Mouse (Mus musculus) ovary, postnatal 36 days (tissue): ENCODE measurements around the gene Cdc5l.
"Not testable (repeated sequence)": the region's sequence is repeated elsewhere in the genome, so short reads cannot be mapped to it uniquely, and the experiment has no call there.

ENCODE experiments used
- DNase-seq: peaks from one replicate; pipeline ENCODE4 v3.0.0; 2022; ENCODE audit warnings: low spot score, mixed read lengths

Cdc5l gene

DNA sequence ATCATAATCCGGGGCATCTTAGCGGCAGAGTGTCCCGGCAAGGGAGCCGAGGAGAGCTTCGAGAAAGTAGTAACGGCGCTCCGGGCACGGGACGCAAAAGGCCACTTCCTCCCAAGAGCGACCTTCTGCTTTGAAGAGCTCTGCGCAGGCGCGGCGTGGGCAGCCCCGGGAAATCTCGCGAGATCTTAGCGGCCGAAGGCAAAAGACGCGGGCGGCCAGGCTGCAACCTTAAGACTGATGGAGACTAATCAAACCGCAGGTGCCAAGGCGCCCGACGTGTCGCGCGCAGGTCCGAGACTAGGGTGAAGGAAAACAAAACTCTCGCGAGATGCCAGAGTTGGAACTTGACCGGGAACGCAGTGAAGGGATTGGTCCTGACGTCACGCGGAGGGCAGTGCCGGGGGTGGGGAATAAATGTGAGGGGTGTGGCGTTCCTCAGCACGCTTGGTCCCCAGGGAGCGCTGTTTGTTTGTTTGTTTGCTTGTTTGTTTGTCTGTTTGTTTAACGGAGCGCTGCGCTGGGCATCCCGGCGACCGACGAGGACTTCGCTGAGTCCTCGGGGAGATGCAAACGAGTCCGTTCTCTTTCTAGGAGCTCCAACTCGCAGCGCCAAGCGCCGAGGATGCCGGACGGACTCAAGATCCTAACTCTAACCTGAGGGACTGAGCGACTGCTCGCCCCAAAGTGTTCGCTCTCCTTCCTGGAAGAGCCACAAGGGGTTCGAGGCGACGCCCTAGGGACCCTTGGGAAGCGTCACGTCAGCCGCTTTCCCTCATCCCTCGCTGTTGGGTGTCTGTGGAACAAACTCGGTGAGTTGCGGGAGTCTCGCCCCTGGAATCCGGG, at the start of gene Cdc5l:
Cdc5l (minus strand) TSS at position 319 of the 843 bp plus-strand sequence.
- DNase-seq, result peak; percentile 95

DNA sequence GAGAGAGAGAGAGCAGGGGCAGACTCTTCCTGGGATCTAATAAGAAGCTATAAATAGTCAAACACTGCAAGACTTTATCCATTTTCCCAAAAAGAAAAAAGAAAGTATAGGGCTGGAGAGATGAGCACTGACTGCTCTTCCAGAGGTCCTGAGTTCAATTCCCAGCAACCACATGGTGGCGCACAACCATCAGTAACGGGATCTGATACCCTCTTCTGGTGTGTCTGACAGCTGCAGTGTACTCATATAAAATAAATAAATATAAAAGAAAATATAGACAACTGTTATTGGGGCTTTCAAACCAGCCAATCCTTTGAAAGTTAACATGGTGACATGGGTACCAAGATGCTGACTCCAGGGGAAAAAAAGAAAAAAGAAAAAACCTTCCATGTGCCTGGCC, 46.9 kb upstream of the Cdc5l start:
- DNase-seq, result no peak

DNA sequence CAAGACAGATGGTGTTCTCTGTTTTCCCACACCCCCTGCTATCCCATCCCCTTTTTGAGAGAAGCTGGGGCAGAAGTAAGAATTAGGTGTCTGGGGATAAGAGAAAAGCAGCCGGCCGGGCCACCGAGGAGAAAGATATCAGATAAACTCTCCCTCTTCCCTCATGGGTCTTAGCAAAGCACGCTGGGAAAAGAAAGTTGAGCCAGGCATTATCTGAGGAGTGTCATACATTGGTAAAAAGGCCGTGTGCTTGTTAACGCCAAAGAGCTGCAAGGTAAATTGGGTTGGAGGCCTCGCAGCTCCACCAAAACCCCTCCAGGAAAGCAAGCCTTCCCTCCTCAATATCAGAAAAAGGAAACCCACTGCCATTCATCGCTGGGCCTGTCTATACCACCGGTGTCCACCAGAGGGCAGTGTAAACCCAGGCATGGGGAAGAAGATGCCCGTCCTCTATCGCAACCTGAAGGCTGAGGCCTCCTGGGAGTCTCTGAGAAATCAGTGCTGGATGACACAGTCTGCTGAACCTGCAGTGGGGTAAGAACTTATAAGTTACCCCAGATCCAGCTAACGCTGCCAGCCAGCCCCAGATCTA, 44.8 kb upstream of the Cdc5l start:
- peak; percentile 77 for DNase-seq

DNA sequence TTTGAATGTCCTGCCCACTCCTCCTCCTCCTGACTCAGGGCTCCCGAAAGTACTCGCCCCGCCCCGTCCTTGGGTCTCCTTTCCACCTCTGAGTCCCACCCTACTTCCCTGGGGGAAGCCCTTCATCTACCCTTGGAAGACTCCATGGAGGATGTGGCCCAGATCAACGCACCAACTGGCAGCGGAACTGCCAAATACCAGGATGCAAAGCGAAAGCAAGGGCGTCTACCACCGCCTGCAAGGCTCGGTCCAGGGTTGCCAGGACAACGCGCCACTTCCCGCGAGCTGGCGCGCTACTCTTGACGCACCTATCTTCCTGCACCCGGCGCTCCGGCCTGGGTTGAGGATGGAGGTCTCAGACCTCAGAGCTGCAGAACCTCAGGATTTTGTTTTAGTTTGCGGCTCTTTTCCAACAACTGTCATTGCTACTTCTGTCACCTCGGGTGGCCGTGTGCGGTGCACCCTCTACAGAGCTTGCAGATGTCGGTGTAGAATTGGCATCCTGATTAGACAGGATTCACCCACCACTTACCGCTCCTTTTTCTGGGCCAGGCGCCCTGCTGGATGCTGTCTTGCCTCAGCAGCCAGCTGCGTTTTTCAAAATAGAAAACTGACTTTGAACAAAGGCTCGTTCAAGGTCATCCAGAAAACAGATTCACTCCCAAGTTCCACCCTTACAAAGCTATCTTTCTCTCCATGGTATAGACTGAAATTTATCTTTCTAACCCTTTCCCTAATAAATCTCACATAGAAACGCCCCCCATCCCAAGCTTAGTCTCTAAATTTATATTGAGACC, 41.3 kb upstream of the Cdc5l start, which contains the start of gene Spats1:
Spats1 (minus strand) TSS at position 747 of the 797 bp plus-strand sequence.
- peak; percentile 62 for DNase-seq

DNA sequence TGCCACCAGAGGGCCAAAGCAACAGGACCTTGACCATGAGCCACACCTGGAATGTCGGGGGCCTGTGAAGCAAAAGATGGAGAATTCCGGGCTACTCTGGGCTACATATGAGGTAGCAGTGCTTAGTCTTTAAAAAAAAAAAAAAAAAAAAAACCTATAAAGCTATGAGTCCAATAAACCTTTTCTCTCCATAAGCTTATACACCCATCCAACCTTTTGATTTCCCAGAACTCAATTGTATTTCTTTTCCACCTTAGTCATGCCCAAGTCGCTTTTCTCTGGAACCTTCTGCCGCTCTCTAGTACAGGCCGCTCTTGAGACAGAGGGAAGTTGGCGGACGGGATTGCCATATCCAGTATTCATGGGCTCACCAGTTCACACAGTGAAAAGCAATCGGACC, 40.6 kb upstream of the Cdc5l start:
- DNase-seq, result no peak

DNA sequence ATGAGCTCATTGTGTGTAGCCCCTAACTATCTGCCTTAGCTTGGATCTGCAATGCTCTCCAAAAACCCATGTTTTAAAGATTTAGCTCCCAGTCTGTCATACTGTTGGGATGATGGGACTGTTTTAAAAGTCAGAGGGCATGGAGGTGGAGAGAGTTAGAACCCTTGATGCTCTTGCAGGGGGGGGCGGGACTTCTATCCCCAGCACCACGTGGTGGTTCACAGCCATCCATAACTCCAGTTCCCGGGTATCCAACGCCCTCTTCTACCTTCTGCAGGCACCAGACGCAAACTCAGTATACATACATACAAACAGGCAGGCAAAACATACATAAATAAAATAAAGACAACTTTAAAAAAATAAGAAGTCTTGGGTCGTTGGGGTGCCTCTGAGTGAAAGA, 40.1 kb upstream of the Cdc5l start:
- DNase-seq, result no peak

DNA sequence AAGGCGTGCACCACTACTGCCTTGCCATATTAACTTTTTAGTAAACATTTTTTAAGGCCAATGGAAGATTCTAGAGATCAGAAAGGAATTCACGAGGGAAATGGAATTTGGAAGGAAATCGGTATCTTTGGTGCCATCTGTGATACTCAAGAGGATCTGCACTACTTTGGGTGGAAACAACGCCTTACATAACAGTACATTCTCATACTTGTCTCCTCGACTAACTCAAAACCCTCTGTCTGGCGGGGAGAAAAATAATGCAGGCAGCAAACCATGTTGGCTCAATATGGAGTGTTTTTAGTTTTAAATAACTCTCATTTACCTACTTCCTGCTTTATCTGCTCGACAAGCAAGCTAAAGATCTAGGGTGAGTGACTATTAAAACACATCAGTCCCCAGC, 37.2 kb upstream of the Cdc5l start:
- no peak for DNase-seq

DNA sequence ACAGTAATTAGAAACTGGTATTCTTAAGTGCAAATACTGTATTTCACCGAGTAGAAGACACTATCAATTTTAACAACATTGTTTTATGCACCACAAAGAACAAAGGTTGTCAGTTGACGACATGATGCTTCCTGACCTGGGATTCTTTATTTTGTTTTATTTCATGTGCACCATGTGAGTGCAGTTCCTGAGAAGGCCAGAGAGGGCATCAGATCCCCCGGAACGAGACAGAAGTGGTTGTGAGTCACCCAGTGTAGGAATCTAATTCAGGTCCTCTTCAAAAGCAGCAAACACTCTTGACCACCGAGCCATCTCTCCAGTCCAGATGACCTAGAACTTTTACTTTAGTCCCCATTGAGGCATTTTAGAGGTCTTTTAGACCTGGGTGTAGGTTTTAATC, 34.8 kb upstream of the Cdc5l start:
- DNase-seq, result no peak

DNA sequence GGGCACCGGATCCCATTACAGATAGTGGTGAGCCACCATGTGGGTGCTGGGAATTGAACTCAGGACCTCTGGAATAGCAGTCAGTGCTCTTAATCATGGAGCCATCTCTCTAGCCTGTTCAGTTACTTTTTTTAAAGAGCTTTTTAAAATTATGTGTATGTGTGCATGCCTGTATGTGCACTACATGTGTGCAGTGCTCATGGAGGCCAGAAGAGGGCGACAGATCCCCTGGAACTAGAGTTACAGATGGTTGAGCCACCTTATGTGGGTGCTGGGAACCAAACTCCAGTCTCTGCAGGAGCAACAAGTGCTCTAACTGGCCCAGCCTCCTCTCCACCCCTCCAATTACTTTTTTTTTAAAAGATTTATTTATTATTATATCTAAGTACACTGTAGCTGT, 33.2 kb upstream of the Cdc5l start:
- DNase-seq, result no peak

DNA sequence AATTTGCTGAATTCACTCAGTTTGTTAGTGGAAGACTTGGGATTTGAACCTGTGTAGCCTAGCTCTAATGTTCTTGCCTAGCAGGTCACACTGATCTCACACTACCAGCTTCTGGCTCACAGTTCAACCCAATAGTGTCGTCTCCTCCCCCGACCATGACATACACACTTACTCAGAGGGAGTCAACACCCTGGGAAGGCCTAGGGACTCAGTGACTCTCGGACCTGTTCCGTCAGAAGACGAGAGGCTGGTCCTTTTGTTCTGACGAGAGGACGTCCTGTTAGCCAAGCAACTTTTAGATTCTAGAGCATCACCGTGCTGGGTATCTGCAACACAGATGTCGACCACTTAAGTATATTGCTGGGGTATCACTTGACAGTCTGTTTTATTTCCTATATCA, 30.7 kb upstream of the Cdc5l start:
- DNase-seq, result no peak

DNA sequence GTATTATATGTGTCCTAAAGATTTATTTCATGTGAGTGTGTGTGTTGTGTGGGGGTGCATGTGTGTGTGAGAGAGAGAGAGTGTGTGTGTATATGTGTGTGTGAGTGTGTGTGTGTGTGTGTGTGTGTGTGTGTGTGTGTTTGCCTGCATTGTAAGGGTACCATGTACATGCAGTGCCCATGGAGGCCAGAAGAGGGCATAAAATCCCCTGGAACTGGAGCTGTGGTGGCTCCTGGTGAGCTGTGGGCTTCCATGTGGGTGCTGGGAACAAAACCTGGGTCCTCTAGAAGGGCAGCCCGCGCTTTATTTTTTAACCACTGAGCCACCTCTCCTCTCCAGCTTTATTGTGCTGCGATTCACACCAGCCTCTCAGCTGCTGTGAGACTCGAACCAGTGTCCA, 29.0 kb upstream of the Cdc5l start:
- no peak for DNase-seq

DNA sequence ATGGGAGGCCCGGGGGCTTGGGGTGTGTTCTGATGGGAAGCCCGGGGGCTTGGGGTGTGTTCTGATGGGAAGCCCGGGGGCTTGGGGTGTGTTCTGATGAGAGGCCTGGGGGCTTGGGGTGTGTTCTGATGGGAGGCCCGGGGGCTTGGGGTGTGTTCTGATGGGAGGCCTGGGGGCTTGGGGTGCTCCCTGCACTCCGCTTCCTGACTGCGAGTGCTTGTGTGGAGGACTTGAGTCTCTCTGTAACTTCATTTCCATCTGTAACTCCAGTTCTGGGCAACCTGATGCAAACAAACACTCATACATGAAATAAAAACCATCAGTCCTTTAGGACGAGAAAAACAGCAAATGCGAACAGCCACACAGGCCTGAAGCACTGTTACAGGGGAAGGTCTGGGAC, 25.5 kb upstream of the Cdc5l start:
- no peak for DNase-seq

DNA sequence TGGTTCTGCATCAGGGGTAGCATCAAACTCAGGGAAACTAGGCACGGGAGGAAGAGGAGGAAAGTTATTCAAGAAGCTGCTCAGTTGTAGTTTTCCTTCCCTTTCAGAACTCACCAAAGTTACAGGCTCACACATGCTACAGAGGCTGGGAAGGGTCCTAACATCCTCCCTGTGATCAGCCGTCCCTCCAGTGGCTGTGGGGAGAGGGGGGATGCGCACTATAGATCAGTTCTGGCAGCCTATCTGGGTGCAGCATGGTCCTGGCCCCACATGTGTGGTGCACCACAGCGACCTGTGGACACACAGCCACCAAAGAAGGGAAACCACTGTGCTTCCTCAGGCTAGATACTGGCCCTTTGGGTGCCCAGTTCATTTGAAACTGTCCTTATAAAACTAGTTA, 25.0 kb upstream of the Cdc5l start:
- no peak for DNase-seq

DNA sequence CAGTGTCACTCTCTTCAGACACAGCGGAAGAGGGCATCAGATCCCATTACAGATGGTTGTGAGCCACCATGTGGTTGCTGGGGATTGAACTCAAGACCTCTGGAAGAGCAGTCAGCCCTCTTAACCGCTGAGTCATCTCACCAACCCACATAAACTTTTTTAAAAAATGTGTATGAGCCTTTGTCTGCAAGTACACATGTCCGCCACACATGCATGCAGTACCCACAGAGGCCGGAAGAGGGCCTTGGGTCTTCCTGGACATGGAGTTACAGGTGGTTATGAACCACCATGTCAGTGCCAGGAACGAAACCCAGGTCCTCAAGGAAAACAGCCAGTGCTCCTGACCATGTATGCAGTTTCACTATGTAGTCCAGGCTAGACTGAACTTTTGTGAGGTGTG, 23.9 kb upstream of the Cdc5l start:
- no peak for DNase-seq

DNA sequence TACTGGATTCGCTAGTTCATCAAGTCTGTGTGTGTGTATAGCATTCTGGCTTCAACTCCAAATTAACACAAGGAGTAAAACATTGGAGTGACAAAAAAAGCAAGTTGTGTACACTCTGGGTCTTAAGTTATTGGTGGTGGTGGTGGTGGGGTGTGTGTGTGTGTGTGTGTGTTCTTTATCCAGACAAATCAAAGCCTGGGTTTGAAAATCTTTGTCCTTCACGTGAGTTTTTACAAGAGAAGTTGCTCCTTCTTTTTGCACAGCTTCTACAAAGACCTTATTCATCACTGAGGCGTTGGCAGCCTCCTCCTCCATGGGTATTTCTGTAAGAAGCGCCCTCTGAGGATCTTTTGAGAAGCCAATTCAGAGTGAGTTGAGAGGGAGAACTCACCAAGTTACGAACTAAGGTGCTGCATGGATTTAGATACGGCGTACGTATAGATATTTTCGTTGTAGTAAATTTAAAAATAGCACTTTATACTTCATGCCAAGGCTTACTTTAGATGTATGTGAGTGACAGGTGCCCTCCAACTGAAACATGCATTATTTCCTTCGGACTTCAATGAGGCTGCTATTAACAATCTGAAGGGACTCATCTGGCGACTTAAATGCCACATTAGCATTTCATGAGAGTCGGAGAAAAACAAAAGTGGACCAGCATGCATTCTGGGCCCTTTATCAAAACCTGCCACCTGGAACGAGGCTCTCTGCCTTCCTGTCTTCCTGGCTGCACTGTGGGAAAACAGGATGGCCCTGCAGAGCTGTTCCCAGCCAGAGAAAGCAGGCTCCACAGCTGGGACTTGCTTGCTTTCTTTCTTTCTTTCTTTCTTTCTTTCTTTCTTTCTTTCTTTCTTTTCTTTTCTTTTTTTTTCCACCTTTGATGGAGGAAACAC, 23.0 kb upstream of the Cdc5l start:
- no peak for DNase-seq

DNA sequence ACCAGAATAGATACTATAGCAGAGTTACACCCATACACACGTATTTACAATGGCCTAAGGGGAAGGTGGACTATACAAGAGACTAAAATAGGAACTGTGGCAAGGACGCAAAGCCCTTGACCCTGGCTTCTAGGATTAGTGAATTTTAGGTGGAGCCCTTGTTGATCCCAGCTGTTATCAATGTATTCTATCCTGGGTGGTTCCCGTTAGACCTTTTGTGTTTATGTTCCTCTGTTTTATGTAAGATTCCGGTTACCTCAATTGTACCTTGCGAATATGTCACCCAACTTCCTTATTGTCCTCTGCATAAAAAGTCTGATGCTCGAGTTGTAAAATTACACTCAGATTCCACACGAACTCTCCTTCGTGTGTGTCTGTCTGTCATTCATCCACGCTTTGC, 22.2 kb upstream of the Cdc5l start:
- DNase-seq, result not testable (repeated sequence)

DNA sequence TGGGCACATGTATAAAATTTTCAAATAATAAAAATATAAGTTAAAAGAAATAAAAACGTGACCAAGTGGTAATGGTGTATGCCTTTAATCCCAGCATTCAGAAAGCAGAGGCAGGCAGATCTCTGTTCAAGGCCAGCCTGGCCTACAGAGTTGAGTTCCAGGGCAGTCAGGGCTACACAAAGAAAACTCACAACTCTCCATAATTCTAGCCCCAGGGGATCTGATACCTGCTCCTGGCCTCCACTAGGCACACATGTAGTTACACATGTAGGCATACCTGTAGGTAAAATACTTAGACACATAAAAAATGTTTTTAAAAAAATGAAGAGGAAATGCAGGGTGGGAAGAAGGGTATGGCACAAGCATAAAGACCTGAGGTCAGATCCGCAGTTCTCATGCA, 21.3 kb upstream of the Cdc5l start:
- no peak for DNase-seq

DNA sequence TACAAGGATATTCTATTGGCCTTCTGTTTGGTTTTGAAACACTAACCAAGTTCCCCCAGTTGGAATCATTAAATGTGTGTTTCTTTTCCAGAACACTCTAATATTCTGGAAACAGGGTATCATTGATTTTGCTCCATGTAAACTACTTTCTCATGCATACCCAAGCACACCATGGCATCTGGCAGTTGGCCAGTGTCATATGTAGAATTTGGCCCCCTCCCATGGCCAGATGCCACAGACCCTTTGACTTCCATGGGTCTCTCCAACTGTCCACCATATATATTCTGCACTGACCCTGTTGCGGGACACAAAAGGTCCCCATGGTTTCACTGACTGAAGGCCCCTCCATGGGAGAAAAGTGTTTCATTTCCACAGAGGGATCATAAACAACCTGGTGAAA, 18.7 kb upstream of the Cdc5l start:
- DNase-seq, result no peak

DNA sequence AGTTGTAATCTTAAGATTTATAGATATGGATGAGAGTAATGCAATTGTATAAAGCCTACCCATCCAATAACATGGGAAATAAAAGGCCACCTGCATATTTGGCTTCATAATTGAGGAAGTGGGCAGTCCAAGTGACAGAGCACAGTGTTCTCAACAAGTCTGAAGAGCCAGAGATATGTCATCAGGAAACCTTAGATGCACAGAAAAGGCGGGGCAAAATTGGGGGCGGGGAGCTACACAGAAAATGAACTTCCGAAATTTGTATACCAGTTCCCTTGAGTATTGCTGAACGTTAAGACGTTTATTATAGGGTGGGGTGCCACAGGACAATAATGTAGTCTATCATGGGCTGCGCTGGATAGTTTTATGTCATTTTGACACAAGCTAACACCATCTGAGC, 16.6 kb upstream of the Cdc5l start:
- no peak for DNase-seq

DNA sequence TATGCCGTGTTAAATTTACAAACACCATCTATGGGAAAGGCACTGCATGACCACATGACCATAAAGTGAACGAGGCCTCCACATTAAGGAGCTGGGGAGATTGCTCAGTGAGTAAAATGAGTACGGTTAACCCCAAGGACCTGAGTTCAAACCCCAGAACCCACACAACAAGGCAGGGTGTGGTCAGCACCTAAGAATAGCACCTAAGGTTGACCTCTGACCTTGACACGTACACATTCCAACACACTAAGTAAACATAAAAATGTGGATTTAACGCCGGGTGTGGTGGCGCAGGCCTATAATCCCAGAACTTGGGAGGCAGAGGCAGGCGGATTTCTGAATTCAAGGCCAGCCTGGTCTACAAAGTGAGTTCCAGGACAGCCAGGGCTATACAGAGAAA, 16.0 kb upstream of the Cdc5l start:
- DNase-seq, result no peak

DNA sequence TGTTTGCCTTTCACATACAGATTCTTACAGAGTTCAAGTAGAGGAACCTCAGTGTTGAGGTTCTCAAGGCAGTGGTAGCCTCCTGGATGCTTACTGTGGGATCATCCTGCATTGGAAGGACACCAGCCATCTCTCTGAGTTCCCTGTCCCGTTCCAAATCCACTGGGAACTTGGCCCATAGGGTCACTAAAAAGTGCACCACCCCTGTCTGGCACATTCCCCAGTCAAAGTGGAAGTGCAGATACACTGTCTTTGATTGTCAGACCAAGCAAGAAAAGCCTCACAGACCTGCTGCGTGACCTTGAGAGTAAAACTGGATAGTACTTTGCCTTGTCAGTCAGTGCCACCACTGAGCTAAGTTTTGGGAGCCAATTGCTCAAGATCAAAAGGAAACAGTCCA, 13.5 kb upstream of the Cdc5l start:
- no peak for DNase-seq

DNA sequence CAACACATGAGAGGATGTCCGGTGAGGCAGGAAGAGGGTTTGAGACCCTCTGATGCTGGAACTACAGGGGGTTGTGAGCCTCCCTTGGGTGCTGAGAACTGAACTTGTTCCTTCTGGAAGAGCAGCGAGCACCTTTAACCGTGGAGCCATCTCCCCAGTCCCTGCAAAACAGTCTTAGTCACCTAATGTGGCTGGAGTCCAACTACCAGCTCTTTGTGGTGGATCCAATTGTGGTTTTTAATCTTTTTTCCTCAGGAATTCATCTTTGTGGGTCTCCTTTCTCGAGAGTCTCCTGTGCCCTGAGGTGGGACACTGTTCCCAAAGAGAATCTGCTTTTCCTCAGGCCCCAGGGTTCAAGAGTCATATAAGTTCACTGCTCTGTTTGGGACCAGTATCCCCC, 12.4 kb upstream of the Cdc5l start:
- no peak for DNase-seq
